25 mouse cellular contexts compared by ENCODE assay signal in genomic region chr4:155156734-155157133, GRCm38 (mm10).
"Had no signal": no experiment of that assay in that cellular context is flagged by ENCODE, and none has a peak within 500 bp of the region (broad histone marks: within the 10 kb centered on the region; RNA-seq: fewer than 3 reads in every experiment).

No protein-coding gene starts in this region.

- H3K4me3 ChIP-seq: heart, adult 2 months; heart, embryonic 13.5 days; heart, embryonic 15.5 days; hindbrain, embryonic 15.5 days; kidney, embryonic 15.5 days; limb, embryonic 13.5 days; limb, embryonic 15.5 days; liver, embryonic 12.5 days had no signal

- H3K9me3 ChIP-seq: heart, embryonic 13.5 days; heart, embryonic 15.5 days; hindbrain, embryonic 15.5 days; kidney, embryonic 15.5 days; limb, embryonic 13.5 days; limb, embryonic 15.5 days; liver, embryonic 12.5 days had no signal

- H3K27ac ChIP-seq: heart, adult 2 months; heart, embryonic 13.5 days; heart, embryonic 15.5 days; hindbrain, embryonic 15.5 days; hindbrain, postnatal 0 days; kidney, embryonic 15.5 days; kidney, postnatal 0 days; limb, embryonic 15.5 days; liver, embryonic 12.5 days; liver, embryonic 14.5 days had no signal

- H3K4me2 ChIP-seq: heart, embryonic 11.5 days; heart, embryonic 13.5 days; heart, embryonic 15.5 days; hindbrain, embryonic 15.5 days; kidney, embryonic 15.5 days; limb, embryonic 13.5 days; limb, embryonic 15.5 days; liver, embryonic 12.5 days had no signal

- DNase-seq: gastrocnemius, postnatal 14 days; gastrocnemius, postnatal 36 days; heart, adult 11 months; heart, adult 2 months; heart, postnatal 14 days; heart, postnatal 36 days; kidney, adult 11 months; kidney, adult 2 months; kidney, adult 9 months; kidney, postnatal 14 days; kidney, postnatal 36 days; layer of hippocampus, adult 9-11 months; left cerebral cortex, postnatal 4 days had no signal

- H3K27me3 ChIP-seq: heart, embryonic 13.5 days; heart, embryonic 15.5 days; hindbrain, embryonic 15.5 days; kidney, embryonic 15.5 days; limb, embryonic 13.5 days; limb, embryonic 15.5 days had no signal

- H3K9ac ChIP-seq: heart, embryonic 13.5 days; heart, embryonic 15.5 days; hindbrain, embryonic 15.5 days; kidney, embryonic 15.5 days; limb, embryonic 13.5 days; limb, embryonic 15.5 days; liver, embryonic 12.5 days; liver, embryonic 14.5 days had no signal

- ATAC-seq: hindbrain, postnatal 0 days; intestine, embryonic 16.5 days; liver, embryonic 12.5 days had no signal
